Mouse (Mus musculus) monocyte, adult 2 months (primary cell): ENCODE results near the gene Shbg.
A peak's percentile ranks its signal among the peaks of the same experiment; 100 is the strongest.

Source experiments
- DNase-seq, 2 experiments: peaks; one replicate each; pipeline ENCODE4 v3.0.0; 2022; ENCODE audit warnings: low spot score in 2 of 2, low read depth in 1 of 2

The Shbg gene

DNA sequence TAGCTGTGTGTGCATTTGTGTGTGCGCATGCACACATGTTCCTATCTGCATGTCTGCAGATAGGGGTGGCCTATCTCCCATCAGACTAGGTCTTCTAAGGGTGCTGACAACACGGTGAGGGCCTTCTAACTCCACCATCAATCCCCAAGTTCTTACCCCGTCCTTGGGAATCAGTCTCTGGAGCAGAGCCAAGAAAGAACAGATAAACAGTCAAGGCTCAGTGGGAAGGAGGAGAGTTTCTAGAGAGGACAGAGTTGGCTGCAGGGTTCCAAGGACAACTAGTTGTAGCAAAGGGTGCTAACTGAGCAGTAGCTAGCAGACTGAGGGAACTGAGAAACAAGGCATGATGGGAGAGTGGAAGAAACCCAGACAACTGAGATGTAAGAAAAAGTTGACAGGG, 15.9 kb downstream of the Shbg start:
- no peak for DNase-seq

DNA sequence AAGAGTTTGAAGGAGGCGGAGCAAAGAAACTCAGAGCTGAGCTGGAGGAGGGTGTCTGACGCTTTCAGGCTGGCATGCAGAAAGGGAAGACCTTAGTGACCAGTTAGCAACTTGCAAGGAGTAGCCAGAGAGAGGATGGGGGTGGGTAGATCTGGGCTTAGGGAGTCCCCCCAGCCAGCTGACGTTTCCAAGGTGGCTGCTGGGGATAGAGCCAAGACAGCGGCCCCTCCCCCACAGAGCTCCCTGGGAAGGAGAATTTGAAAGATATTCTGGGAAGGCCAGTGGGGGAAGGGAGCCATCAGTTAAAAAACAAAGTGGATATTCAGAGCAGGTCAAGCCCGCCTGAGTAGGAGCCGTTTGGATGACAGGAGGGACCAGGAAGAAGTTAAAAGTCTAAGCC, 17.6 kb downstream of the Shbg start:
- no peak for DNase-seq

DNA sequence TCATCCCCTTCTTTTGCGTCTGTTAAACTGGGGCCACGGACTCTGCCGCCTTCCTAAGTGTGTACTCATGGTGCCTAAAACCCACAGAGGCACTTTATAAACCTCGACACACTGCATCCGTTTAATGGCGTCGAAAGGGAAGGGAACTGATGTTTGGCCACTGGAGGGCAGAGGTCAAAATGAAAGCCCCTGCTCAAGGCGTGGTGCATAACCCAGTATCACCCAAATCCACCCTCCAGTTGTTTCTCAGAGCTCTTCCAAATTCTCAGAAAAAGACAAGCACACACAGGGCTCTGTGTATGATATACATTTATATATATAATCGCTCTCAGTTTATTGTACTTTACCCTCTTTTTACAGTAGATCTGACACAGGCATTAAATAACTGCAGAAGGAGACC, 18.3 kb downstream of the Shbg start:
- no peak for DNase-seq

DNA sequence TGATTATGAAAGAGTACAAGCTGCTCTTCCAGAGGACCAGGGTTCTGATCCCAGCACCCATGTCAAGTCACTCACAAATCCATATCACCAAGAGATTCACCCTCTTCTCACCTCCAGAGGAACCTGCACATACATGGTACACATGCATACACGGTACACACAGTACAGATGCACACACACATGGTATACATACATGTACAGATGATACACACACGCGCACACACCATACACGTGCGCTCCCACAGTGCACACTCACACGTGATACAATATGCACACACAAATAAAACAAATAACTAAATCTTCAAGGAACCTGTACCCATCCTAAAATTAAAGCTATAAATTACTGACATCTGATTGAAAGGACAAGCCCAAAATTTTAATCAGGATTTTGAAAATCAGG, 22.9 kb downstream of the Shbg start:
- no peak for DNase-seq

DNA sequence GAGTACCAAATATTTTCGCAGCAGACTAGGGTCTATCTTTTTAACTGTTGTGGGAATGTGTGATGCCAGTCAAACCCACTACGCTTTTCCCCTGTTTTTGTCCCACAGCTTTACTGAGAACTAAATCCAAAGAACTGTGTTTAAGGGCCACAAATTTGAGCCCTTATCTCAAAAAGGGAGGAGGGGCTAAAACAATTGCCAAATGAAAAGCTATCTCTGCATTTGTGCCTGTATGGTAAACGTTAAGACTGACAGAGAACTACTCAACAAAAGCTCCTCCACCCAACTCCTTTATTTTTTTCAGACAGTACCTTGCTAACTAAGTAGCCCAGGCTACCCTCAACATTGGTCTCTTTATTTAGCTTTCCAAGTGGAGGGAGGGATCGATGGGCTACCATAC, 24.9 kb downstream of the Shbg start:
- no peak for DNase-seq

DNA sequence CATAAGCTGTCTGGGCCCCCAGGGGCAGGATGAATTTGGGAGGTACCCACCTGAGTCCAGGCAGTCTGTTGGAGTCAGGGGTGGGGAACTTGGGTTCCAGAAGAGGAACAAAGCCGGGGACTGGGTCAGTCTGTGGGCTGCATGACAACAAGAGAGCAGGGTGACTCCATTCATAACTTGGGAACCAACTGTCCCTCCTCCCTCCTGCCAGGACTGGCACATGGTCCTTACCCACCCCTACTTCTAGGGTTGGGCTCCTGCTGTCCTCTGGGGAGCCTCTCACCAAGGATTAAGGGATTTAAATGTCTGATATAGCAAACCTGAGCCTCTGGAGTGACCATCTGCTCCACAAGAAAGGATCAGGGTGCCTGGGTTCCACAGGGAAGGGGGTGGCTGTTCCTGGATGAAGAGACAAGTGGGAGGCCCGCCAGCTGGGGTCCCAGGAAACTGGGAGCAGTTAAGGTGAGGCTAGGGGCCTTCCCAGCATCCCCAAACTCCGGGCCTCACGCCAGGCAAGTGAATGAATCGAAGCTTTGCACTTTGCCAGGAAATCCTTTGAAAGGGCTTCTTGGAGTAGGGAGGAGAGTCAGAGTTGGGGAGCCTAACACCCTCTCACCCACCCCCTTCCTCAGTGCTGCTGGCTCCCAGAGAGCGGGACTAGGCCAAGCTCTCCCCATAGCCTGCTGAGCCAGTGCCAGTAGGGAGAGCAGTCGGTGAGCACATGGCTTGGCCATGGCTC, 25.6 kb downstream of the Shbg start:
- DNase-seq = no peak

DNA sequence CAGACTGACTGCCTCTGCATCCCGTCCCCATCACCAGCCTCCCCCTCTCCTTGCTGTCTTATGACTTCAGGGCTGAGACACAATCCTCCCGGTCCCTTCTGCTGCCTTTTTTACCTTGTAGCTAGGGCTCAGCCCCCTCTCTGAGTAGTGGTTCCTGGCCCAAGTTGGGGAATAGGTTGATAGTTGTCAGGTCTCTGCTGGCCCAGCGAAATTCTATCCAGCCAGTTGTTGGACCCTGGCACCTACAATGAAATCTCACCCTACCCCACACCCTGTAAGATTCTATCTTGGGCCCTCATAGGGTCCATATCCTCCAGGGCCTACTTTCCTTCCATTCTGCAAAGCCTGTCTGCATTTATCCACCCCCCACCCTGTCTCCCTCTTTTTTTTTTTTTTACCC, 26.3 kb downstream of the Shbg start:
- DNase-seq = no peak

DNA sequence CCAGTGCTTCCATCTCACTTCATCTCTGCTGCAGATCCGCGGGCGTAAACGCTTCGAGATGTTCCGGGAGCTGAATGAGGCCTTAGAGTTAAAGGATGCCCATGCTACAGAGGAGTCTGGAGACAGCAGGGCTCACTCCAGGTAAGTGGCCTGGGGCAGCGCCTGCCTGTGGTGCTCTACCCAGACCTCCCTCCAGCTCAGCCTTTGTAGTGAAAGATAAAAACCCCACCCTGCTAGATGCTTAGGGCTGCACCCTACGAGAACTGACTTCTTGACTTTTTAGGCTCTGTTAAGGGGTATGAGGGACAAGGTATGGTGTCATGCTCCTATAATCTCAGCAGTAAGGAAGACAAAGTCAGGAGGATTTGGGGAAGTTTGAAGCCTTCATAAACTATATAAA, 27.1 kb downstream of the Shbg start:
- DNase-seq = no peak

DNA sequence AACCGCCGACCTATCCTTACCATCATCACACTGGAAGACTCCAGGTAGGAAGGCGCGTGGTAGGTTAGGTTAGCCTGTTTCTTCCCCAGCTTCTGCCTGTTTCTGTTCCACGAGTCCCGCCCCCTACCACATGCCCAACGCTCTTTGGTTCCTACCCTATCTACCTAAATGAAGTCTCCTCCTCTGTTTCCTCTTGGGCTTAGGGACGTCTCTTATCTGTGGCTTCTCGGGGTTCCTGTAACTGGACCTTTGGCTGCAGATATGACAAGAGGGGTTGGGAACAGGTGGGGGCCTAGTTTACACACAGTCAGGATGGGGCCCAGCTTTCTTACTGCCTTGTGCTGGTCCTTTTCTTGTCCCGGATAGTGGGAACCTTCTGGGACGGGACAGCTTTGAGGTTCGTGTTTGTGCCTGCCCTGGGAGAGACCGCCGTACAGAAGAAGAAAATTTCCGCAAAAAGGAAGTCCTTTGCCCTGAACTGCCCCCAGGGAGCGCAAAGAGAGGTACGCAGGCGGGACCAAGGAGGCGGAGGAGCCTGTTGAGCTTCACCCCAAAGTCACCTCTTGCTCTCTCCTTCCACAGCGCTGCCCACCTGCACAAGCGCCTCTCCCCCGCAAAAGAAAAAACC, 28.4 kb downstream of the Shbg start:
- no peak for DNase-seq

DNA sequence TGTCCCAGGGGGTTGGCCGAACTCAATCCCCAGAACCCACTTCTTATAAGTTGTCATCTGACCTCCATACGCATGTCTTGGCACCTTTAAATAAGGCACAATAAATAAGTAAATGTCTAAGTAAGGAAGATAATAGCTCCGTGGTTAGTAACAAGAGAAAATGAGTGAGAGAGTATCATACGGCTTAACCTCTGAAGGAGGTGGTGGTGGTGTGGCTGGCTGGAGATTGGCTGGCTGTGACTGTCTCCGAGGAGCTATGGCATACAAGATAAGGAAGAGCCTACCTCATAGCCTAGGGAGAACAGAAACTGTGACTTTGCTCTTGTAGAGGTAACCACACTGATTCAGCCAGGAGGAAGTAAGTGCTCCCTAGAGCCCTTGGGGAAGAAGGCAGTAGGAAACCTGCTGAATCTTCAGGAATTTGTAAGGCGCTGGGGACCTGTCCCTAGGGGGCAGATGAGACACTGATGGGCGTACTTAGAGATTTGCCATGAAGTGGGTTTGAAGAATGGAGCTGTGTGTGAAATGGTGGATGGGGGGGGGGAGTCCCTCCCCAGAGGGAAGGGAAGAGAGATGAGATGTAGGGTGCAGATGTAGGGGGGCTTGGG, 31.9 kb downstream of the Shbg start:
- DNase-seq = no peak

DNA sequence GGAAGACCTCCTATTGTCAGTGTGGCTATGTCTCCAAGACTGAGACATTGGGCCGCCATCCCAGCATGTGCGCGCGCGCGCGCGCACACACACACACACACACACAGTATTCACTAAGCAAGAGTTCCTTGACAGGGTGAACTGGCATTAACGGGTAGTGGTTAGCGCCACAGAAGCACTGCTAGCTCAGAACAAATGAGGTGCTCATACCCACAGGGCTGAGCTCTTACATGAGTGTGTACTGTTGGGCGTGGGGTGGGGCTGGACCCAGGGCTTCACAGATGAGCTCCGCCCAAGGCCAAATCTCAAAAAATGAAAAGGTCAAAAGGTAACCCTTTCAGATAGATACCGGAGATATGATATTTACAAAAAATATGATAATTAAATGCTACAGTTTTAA, 32.8 kb downstream of the Shbg start:
- DNase-seq = no peak

DNA sequence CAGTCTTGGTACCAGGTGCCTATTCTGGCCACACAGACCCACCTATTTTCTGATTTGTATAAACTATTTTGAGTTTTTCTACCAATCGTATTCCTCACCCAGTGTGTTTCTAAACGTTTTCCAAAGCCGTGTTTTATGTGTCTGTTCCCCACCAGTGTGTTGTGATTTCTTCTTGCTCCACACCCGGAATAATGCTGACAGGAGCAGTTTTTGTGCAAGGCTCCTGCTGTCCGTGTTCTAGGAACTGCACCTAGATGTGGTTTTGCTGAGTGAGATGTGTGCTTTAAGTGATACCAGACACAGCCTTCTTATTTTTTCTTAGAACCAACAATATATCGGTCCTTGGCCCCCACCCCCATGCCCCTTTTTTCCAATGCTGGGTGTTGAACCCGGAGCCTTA, 33.7 kb downstream of the Shbg start:
- DNase-seq = no peak

DNA sequence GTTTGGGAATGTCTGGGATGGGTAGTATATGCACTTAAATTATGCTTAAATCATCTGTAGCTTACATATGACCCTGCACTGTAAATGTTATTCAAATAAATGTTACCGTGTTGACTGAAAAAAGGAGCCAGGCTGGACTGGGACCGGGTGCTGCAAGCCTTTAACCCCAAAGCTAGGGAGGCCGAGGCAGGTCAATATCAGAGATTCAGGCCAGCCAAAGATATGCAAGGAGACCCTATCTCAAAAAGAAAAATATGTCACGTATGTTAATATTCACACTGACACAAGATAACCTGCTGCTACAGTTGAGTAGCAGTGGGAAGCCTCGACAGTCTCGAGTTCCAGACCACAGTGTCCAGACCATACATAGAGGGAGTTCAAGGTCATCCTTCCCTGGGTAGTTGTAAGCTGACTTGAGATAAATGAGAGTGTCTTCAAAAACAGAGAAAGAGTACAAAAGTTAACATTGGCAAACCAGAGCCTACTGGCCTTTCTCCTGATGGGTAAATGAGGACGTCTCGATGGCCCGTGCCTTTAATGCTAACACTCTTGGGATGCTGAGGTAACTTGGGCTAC, 35.4 kb downstream of the Shbg start:
- no peak for DNase-seq

DNA sequence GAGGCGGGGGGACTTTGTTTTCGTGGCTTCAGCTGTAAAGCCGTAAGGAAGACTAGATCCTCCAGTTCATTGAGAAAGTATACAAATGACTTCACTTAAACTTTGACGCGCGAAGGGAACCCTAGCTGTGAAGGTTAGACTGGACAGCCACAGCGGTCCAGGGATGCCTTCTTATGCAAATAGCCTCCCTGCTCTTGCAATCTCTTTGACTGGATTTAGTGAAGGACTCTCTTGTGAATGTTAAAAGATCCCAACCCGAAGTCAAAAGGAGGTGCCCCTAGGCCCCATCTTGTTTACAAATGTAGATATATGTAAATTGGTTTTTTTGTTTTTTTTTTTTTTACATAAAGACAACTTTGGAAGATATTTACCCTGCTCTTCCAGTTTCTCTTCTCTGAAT, 35.9 kb downstream of the Shbg start:
- DNase-seq = no peak

DNA sequence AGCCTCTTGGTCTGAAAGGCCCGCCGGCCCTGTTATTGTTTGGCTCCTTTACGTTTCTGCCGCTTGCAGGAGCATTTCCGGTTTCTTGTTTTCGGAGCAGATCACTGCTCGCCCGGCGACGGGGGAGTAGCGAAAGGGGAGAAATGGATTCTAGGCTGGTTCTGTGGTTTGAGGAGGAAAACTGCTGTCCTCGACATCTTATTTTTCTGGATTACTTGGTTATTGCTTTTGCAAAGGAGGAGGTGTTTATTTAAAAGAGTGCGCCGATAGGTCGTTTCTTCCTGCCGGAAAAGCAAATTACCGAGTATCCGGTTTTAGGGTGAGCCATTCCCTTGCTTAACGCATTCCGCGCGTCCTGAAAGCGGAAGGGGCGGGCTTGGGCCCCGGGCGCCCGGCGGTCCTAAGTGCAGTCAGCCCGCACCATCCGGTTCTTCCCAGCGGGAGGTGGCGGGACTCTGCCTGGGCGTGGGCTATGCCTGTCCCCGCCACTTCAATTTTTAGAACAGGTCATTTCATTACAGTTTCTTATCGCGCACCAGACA, 36.5 kb downstream of the Shbg start:
- peak; percentile 80 for DNase-seq

DNA sequence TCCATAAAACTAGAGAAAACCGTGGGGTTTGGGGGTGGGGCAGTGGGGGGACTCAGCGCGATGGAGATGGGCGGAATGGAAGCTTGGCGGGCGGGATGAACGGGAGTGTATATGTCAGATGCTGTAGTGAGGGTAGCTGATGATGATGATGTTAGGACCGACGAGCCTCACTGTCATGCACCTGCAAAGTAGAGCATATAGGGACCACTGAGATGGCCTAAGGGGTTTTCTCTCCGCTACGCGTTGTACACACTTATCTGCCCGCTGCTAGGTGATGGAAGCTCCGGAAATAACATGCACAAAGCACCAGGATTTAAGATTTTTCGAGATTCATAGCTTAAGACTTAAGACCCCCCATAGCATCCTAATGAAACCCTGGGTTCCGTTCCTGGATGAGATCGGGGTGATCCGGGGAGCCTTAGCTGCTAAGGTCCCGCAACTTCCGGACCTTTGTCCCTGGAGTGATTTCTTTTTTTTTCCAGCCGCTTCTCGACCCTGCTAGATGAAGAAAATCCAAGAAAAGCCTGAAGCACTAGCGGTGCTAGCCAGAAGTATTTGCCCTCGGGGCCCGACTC, 37.0 kb downstream of the Shbg start:
- DNase-seq = no peak

DNA sequence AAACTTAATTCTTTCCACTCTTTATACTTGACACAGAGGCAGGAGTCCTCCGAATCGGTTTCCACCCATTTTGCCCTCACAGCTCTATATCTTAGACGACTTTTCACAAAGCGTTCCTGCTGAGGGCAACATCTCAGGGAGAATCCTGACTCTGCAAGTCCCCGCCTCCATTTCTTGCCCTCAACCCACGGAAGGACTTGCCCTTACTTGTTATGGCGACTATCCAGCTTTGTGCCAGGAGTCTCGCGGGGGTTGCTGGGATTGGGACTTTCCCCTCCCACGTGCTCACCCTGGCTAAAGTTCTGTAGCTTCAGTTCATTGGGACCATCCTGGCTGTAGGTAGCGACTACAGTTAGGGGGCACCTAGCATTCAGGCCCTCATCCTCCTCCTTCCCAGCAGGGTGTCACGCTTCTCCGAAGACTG, 37.6 kb downstream of the Shbg start, which contains the start of the genes Wrap53 and Trp53:
TSS of gene Wrap53 (minus strand) at position 165 of the 424 bp plus-strand sequence.
TSS of gene Trp53 (plus strand) at position 269 of the 424 bp plus-strand sequence.
- DNase-seq = peak; percentile 78 to 86

DNA sequence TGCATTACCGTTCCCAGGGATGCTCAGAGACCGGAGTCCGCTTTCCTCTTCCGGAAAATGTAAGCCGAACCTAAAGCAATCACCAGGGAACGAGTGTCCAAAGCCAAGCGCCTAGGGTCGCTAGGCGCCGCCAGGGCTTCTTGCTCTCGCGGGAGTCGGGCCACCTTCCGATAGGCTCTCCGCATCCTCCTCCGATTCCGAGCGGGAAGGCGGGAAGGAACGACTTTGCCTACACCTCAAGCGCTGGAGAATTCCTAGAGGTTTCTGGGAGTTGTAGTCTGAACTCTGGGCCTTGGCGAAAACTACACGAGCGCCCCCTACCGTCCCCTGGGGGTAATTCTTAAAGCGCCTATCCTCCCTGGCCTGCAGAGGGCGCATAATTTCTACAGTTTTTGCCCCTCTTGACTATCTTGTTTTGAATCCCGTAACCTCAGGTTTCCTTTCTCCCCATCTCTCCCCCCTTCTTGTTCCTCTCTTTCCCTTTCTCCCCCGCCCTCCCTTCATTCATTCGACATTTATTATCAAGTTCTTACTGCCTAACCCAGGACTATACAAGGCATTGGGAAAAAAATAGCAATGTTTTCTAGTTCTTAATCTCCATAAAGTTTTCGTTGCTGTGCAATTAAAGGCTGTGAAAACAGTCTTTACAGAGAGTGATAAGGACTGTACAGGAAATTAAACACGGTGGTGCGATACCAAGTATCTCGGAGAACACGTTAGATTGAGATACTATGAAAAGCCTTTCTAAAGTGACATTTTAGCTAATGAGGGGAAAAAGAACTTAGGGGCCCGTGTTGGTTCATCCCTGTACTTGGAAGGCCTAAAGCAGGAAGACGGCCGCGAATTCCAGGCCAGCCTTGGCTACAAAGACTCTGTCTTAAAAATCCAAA, 38.3 kb downstream of the Shbg start:
- DNase-seq = peak; percentile 94 to 95

DNA sequence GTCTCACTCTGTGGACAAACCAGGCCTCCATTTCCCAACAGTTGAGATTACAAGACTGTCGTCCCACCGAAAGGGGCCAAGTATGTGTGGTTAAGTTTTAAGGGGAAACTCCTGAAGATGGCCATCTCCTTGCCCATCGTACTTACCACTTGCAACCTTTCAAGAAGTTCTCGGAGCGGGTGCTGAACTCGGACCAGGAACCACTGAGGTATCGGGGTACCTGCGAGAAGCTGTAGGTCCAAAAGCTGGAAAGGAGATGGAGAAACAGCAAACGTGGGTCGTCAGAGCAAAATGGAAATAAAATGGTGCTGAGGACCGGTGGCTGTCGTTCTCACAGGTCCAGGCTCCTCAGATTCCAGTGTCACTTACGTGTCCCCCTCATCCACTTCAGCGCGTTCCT, 39.4 kb downstream of the Shbg start:
- DNase-seq = no peak

DNA sequence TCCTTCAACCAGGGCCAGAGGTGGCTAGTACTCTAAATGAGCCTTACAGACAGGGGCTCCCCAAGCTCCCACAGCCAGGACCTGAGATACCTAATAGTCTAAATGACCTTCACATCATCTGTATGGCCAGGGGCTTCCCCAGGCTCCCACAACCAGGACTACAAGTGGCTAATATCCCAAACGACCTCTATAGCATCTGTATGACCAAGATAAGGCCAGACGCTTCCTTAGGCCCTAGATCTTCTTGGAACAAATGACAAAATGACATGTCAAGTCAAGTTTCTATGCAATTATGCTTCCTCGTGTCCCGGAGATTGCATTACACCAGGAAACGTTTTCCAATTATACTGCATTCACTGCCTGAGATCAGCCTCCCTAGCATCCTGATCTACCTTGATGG, 41.4 kb downstream of the Shbg start:
- no peak for DNase-seq

DNA sequence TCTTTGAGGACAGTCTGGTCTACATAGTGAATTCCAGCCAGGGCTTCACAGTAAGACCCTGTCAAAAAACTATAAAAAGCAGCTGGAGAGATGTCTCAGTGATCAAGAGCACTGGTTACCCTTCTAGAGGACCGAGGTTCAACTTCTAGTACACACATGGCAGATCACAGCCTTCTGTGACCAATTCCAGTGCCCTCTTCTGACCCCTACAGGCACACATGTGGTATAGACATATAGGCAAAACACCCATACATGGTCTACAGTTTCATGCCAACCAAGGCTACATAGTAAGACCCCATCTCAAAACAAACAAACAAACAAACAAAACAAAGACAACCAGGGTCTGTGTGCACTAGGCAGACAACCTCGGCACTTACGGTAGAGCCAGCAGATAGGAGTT, 42.5 kb downstream of the Shbg start:
- DNase-seq = no peak
